8 mouse cellular contexts compared by ENCODE assay signal in the genomic region with DNA sequence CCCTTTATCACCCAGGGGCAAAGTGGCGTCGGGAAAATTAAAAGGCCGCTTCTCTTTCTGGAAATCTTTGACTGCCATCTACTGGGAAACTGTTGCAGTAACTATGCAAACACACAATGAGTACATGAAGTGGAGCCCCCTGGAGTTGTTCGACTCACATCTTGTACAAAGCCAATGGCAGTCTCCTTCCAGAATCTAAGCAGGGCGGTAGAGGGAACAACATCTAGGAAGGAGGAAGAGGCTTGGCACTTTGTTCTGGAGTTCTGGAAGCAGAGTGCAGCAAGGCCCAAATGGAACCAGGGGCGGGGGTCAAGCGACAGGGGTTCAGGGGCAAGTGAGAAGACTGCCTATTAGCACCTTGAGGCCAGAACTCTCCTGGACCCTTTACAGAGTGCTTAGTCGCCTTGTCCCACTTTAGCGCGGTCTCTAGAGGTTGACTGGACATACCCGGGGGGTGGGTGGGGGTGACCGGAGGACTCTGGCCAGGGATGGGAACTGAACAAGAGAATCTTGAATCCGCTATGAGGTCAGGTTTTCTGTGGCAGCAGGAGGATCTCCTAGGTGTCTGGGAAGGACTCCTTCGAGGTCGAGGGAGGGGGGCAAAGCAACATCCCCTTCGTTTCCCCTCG. TPM values are rescaled to one million over a fixed set of nuclear protein-coding genes. Genes with fewer than 3 reads are reported as not detected.
A peak's percentile ranks its signal among the peaks of the same experiment; 100 is the strongest.
DNase-seq lines count a peak whose midpoint lies in the region; ATAC-seq and TF ChIP-seq lines count a peak whose summit lies in the region.

No protein-coding gene starts in this region.

- TF ChIP-seq CTCF in testis, adult 2 months (IDR thresholded peaks at IDR 0.05; ENCODE audit: control insufficient read depth, insufficient read depth, insufficient replicate concordance, low read depth, low read length): no peak
- peak; percentile 55; the same call in 1 of the 2 replicates for TF ChIP-seq CTCF in brain, embryonic 14.5 days (IDR thresholded peaks at IDR 0.05; ENCODE audit: borderline replicate concordance, extremely low read depth, insufficient read depth, insufficient read length)

- H3K4me2 ChIP-seq in heart, embryonic 12.5 days: peak overlapping the region; percentile 93

- peaks cover 16% of the 10 kb centered on the region for H3K4me1 ChIP-seq in testis, adult 2 months (ENCODE audit: control insufficient read depth, insufficient read depth, low read length)
- peaks cover 40% of the 10 kb centered on the region for H3K4me1 ChIP-seq in heart, embryonic 12.5 days (replicated peaks)

- H3K4me3 ChIP-seq in testis, adult 2 months (ENCODE audit: control insufficient read depth, low read depth, low read length): peak overlapping the region; percentile 85
- H3K4me3 ChIP-seq in heart, embryonic 12.5 days: peak overlapping the region; percentile 72

- H3K9me3 ChIP-seq in heart, embryonic 12.5 days (replicated peaks): no peaks in the 10 kb centered on the region

- no peak for ATAC-seq in heart, embryonic 12.5 days (ENCODE audit: insufficient number of reproducible peaks, low FRiP score)

- TF ChIP-seq POLR2A in testis, adult 2 months (IDR thresholded peaks at IDR 0.05; ENCODE audit: control insufficient read depth, low read depth, low read length): no peak
- TF ChIP-seq POLR2A in brain, embryonic 14.5 days (IDR thresholded peaks at IDR 0.05; ENCODE audit: borderline replicate concordance, extremely low read depth, insufficient read depth, insufficient read length, poor library complexity, severe bottlenecking): no peak

- H3K9ac ChIP-seq in heart, embryonic 12.5 days: peak overlapping the region; percentile 86

- H3K27ac ChIP-seq in testis, adult 2 months (ENCODE audit: control insufficient read depth, insufficient read depth, low read depth, low read length): no peak overlapping the region; the same call in 1 of the 2 replicates
- peak overlapping the region; percentile 85 for H3K27ac ChIP-seq in heart, embryonic 12.5 days (ENCODE audit: poor library complexity, severe bottlenecking)

- H3K27me3 ChIP-seq in testis, adult 2 months (ENCODE audit: control insufficient read depth, insufficient read depth, low read length): no peaks in the 10 kb centered on the region
- 0 out of 2 replicates have a peak, but pooled peaks cover 3% of the 10 kb centered on the region for H3K27me3 ChIP-seq in heart, embryonic 12.5 days (replicated peaks)

- DNase-seq in testis, postnatal 10 days (ENCODE audit: low spot score): no peak
- peak; percentile 85 for DNase-seq in brain, embryonic 14.5 days (ENCODE audit: low read depth)
- DNase-seq in kidney, postnatal 14 days: peak; percentile 64
- peak; percentile 78 for DNase-seq in lung, postnatal 36 days
- DNase-seq in yolk sac, embryonic 10.5 days (ENCODE audit: low spot score): peak; percentile 64
- no peak for DNase-seq in testis, postnatal 14 days (ENCODE audit: low spot score)

- H3K36me3 ChIP-seq in testis, adult 2 months (ENCODE audit: control insufficient read depth, insufficient read depth, low read length): no peaks in the 10 kb centered on the region
- no peaks in the 10 kb centered on the region; the same call in 1 of the 2 replicates for H3K36me3 ChIP-seq in heart, embryonic 12.5 days

- 2% methylated on average over 17 of the region's 17 CpGs for WGBS in heart, embryonic 12.5 days

RNA-seq across cellular contexts. Expression of a gene that starts 0.6 kb away (rescaled TPM):
- 19.0 and 21.4 TPM in 2 replicates for polyA plus RNA-seq in testis, adult 2 months (2012; rRNA removed)
- 119 and 145 TPM in 2 replicates for polyA plus RNA-seq in brain, embryonic 14.5 days (2012; rRNA removed)
- polyA plus RNA-seq in heart, embryonic 12.5 days (2016; fragmentation: Nextera tagmentation; extraction: Ambion mirVana): 371 and 382 TPM in 2 replicates

RNA-seq across cellular contexts. Expression of a gene that starts 16.5 kb away (rescaled TPM):
- 19.4 and 20.4 TPM in 2 replicates for polyA plus RNA-seq in testis, adult 2 months (2012; rRNA removed)
- 57.3 and 70.1 TPM in 2 replicates for polyA plus RNA-seq in brain, embryonic 14.5 days (2012; rRNA removed)
- 196 and 201 TPM in 2 replicates for polyA plus RNA-seq in heart, embryonic 12.5 days (2016; fragmentation: Nextera tagmentation; extraction: Ambion mirVana)

RNA-seq across cellular contexts. Expression of a gene that starts 48.6 kb away (rescaled TPM):
- polyA plus RNA-seq in testis, adult 2 months (2012; rRNA removed): 2.0 and 3.3 TPM in 2 replicates
- 0.08 and 0.16 TPM in 2 replicates for polyA plus RNA-seq in brain, embryonic 14.5 days (2012; rRNA removed)
- 0.05 and 0.11 TPM in 2 replicates for polyA plus RNA-seq in heart, embryonic 12.5 days (2016; fragmentation: Nextera tagmentation; extraction: Ambion mirVana)

RNA-seq across cellular contexts. Expression of a gene that starts 57.6 kb away (rescaled TPM):
- 13.6 and 23.8 TPM in 2 replicates for polyA plus RNA-seq in testis, adult 2 months (2012; rRNA removed)
- polyA plus RNA-seq in brain, embryonic 14.5 days (2012; rRNA removed): 2.5 and 2.9 TPM in 2 replicates
- 3.5 and 3.9 TPM in 2 replicates for polyA plus RNA-seq in heart, embryonic 12.5 days (2016; fragmentation: Nextera tagmentation; extraction: Ambion mirVana)

Comparison
In these comparisons a context has a peak if more than half of its experiments do, and no peak if none do; other contexts are left out.
1. DNase-seq: peak in brain, embryonic 14.5 days (single experiment), kidney, postnatal 14 days (single experiment), lung, postnatal 36 days (single experiment) and yolk sac, embryonic 10.5 days (single experiment); none in testis, postnatal 10 days (single experiment) and testis, postnatal 14 days (single experiment).